Mouse (Mus musculus) lung, postnatal 10 days (tissue): ENCODE data around the gene Mtmr10.

Experiments
- DNase-seq: peaks from one replicate; pipeline ENCODE4 v3.0.0; 2021

Mtmr10 gene

DNA sequence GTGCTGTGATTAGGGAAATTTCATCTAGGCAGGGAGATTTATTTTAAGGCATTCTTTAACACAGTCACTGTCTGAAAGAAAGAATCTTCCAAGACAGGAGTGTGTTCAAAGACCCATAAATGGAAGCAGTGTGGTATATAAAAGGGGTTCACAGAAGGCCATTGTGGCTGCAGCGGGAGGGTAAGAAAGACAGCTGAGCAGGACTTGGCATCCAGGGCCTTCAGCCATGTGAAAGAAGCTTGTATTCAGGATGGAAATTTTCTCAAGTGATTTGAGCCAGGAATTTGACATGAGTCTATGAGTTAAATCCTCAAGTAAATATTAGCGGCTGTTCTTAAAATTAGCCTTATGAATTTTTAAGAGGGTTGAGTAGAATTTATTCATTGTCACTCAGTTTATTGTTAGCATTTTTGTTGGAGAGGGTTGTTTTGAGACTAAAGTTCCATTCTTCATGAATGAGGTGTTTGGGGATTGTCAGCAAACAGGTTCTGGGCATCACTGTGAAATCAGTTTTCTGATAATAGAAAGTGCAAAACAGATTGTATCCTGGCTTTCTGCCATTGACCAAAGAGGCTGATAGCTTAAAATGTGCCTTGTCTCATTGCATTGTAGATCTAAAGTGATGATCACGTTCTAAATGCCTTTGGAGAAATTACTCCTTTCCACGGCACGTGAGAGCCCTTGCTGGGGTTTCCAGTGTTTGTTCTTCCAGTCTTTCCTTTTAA lies 9.0 kb downstream of the Mtmr10 start:
- peak; percentile 50 for DNase-seq

DNA sequence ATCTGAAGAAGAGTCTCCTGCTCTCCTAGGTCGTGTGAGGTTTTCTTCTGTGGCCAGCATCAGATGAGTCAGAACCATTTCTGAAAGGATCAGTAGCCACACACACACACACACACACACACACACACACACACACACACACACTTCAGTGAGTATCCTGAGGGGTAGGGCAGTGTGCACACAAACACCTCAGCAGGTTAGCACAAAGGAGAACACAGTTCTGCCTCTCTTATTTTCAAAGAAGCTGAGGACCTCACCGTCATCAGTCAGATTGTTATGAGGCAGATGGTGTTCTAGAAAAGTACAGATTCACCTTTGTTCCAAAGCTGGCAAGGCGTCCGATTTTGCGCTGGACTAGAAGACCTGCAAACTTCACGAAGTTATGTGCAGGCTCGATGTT lies 22.8 kb downstream of the Mtmr10 start:
- no peak for DNase-seq

DNA sequence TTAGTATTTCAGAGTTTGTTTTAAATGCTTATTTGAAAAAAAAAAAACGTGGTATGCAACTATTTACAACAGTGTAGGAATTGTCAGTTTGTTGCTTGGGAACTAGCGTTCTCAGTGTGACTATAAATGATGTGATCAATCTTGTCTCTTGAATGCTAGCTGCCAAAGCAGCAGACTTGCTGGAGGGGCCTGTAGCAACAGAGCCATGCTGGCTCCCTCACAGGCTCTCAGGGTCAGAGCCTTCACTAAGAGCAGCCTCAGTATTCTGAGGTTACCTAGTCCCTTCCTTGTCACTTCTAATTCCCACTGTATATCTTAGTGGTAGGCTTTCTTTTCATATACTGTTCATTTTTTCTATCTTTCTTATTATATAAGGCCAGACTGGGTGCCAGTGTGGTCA lies 23.3 kb downstream of the Mtmr10 start:
- no peak for DNase-seq

DNA sequence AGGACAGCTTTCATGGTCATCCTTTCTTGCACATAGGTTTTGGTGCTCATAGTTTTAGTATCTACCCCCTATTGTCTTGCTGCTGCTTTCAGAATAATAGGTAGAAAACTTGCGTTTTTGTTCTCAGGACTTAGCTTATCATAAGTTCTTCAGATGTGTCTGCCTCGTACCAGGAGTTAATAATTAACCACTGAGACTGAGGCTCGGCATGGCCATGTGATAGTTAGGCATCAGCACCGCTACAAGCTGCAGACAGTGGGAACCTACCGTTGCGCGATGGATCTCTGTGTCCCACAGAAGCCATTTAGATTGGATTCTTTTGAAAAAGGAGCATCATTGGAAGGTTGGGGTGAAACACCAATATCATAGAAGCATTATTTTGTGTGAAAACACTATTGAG lies 25.4 kb downstream of the Mtmr10 start:
- DNase-seq: no peak

DNA sequence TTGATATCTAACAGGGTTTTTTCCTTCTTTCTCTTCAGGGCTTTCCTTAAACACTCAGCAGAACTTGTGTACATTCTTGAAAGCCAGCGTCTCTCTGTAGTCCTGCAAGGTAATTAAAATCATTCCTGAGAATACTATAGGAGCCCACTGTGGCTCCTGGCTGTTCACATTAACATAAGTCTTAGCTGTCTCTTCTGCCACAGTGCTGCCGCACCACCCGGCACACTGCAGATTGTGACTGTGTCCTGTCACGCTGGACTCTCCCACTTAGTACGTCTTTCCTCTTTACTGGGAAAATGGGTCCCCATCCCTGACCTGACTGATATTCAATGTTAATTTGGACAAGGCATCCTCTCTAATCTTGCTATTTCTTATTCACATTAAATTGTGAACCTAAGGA lies 33.7 kb downstream of the Mtmr10 start:
- DNase-seq: no peak

DNA sequence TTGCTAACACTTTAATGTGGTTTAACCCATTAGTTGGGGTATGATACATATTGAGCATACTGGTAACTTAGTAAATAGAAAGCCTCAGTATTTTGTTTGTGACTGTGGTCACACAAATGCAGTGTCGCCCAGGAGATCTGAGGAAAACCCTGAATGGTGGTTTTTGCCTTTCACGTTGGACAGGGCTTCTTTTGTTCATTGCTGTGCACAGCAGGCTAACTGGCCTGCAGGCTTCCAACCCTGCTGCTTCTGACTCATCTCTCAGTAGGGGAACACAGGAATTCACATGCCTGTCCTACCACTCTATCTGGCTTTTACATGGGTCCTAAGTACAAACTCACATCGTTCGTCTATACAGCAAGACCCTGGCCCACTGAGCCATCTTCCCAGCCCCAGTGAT lies 34.2 kb downstream of the Mtmr10 start:
- DNase-seq: no peak

DNA sequence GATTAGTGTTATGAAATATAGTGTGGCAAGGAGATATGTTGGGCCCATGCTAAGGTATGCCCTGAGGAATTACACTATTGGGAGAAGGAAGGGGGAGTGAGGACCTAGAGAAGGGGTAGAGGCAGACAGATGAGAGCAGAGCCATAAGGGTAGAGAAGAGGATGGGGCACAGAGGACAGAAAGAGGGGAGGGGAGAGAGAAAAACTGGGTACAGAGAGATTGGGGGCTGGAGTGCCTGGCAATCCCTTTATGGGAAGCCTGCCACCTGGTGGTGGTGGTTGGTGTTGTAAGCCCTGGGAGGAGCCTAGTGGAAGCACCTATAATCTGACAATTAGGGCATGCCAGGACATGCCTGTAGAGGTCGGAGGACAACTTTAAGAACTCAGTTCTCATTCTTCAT lies 39.4 kb downstream of the Mtmr10 start:
- peak; percentile 88 for DNase-seq

DNA sequence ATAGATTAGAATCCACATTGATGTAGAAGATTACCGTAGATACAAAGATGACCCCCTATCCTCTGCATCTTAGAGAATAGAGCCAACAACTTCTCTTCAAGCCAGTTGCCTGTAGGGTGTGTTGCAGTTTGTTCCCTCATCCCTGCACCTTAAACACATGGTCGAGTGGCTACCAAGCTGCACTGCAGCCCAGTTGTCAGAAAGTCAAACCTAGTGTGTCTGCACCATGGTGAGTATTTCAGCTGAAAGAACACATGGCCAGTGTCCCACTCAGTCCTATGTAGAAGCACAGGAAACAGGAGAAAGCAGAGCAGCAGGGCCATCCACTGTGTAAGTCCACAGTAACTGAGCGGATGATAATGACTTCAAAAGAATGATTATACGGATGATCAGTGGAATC lies 40.0 kb downstream of the Mtmr10 start:
- no peak for DNase-seq

DNA sequence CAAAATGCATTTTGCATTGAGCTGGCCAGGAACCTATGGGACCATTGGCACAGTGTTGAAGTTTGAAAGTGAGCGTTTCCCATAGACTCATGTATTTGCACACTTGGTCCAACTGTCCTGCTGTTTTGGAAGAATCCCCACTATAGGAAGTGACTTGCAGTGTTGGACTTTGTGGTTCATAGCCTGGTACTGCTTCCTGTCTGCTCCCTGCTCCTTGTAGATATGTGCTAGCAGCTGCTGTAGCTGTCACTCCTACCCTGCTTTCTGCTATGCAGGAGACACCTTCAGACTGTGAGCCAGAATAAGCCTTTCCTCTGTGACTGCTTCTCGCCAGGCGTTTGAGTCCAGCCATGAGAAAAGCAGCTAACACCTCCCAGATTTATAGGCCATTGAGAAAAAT lies 43.9 kb downstream of the Mtmr10 start:
- DNase-seq: no peak

DNA sequence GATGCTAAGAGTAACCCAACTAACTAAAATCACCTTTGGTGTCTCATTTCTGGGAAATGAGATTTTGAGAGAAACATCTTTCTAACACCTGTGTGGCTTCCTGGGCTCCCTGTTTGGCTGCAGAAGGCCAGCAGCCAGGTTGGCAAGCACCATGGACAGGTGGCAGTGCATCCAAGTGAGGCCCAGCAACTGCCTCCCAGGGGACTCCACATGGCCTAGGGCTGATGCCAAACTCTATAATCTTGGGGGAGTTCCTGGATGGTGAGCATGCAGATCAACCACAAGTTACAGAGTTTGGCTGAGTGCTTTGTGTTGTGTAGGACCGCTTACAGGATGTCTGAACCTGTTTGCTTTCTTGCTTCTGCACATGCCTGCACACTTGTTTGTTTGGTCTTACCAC lies 45.2 kb downstream of the Mtmr10 start:
- no peak for DNase-seq

DNA sequence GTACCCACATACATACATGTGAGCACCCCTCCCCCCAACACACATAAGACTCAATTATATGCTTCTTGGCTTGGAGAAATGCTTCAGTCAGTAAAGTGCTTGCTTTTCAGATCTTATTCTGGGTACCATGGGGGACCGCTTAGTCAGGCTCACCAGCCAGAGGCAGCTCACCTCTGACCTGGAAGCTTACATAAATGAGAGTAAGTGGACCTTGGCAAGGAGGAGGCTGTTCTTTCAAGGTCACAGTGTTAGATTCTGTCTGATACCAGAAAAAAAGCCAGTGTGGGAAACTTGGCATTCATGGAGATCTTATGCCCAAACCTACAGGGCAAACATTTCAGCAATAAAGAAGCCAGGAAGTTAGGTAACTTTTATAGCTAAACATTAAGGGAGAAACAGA lies 60.4 kb downstream of the Mtmr10 start:
- no peak for DNase-seq

DNA sequence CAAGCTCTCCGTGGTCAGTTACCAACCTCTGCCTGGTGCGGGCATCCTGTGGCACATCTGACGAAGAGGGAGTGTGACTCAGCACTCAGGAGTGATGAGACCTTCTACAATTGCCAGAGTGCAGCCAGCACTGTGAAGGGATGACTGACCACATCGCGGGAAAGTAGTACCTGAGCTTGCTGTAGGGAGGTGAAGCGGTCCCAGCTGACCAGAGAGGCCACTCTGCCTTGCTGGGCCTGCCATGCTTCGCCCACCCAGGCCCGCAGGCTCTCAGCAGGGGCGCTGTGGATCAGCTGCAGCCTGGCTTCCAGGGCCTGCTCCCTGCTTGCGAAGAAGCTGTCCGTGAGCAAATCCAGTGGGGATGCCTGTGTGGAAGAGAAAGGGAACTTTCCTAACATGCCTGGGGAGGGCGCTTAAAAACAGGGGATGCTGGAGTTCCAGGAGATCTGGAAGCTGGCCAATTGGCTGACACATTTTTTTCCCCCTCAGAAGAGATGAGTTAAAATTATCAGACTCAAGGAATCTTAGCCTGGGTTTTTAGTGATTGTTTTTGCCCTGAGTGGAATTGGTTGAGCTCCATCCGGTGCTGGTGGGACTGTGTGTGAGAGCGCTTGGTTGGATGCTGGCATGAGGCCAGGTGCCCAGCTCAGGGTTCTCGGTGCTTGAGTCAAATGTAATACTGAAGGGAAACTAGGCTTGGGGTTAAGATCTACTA lies 61.9 kb downstream of the Mtmr10 start:
- DNase-seq: no peak

DNA sequence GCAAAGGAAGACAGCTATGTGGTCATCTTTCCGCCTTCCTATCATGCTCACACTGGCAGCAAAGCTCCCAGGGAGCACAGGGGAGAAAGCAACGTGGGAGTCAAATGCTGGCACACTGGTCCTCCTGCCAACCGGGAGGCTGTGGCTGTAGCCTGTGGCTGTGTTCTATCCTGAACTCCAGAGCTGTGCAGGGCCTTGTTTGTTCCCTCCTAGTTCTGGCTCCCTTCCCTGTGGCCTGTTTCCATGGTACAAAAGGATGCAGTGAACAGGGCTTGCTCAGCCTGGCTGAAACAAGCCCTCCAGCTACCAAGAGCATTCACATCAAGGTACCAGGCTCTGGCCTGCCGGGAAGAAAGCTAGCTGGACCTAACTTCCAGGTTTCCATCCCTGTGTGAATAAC lies 63.6 kb downstream of the Mtmr10 start:
- DNase-seq: no peak

DNA sequence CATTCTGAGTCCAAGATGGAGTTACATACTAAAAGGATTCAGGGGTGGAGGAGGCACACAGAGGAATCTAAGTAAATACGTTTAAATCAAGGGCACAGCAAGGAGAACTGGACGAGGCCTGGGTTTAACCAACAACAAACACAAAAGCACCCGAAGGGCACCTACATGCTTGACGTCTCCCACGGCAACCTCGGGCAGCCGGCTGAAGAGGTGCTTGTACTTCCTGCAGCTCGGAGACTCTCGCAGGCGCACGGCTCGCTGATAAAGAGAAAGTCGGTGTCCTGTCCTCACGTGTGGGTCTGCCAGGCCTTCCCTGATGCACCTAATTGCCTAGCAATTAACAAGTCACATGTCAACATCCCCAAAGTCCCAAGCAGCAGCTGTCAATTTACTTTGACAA lies 66.8 kb downstream of the Mtmr10 start:
- DNase-seq: no peak

DNA sequence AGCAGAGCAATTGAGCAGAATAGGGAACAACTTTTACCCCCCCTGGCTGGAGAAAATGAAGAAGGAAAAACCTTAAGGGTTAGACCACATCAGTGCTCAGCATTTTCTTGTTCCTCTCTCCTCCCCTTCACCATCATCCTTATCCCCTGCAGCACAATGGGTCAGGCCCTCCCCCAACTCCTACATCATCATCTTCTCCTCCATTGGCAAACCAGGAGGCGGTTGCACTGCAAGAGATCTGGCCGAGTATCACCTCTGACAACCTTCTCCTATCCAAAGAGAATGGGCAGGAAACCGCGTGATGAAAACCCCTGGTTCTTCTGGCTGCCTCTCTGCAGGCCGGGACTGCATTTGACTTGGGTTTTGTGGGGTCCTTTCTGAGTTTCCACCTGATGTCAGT lies 69.2 kb downstream of the Mtmr10 start:
- no peak for DNase-seq

DNA sequence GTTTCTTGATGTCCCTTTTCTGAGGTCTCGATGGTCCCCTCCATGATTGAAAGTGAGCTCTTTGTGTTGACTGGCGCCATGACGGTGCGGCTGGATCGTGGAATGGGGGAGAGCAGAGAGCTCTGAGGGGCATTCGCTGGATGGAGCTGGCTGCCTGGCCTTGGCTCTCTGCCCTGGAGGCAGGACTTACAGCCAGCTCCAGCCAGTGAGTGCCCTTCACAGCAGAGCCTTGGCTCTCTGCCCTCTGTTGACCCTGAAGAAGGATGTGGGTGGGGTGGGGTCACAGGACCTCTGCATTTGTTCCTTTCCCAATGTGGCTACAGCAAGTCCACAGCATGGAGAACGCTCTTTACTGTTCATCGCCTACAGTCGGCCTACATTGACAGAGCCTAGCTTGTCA lies 70.0 kb downstream of the Mtmr10 start:
- peak; percentile 86 for DNase-seq

DNA sequence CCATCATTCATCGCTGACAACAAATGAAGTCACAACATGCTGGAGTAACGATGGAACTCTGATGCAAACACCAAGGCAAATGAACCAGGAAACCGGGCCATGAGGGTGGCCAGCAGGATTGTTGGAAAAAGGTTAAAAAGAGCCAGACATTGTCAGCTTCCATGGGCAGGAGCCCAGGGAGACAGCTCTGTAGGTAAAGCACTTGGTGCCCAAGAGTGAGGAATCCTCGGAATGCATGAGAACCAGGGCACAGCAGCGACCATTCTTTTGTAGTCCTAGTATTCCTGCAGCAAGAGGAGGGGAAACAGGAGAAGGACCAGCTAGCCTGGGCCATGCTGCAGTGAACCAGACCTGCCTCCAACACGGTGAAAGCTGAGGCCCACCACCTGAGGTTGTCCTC lies 71.2 kb downstream of the Mtmr10 start:
- DNase-seq: no peak

DNA sequence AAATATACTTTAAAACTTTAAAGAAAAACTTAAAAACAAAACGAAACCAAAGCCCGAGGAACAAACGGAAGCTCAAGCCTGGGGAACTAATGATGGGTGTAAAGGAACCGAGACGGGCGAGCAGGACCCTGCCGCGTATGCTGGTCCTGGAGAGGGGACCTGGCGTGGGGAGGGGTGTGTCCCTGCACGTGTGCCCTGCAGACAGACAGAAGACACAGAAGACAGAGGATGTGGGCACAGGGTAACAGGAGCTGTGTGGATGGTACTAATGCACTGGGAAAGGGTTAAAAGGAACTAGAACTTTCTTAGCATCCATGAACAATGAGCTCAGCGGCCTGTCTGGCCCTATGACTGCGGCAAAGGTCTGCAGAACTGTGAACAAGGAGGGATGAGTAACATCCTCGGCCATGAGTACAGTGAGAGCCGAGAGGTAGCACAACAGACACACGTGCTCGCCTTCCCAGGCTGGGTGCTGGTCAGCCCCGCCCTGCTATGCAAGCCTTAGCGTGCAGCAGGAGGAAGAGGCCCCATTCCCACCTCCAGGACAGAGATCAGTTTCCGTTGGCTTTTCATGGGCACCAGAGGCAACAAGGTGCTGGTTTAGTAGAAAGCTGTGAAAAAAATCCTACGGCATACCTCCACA lies 72.6 kb downstream of the Mtmr10 start:
- no peak for DNase-seq

DNA sequence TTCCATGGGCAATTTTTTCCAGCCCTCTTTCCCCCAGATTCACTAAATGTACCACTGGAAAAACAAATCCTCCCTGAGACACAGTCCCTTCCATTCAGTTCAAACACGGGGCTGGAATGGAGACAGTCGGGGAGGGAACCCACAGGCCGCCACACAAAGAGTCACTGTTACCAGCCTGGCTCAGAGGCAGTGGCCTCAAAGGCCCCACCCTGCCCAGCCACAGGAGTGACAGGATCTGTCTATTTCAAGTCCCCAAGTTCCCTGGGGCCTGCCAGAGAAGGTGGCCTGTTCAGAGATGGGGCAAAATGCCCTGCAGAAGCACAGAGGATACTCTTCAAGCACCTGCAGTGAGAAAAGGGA lies 73.1 kb downstream of the Mtmr10 start:
- no peak for DNase-seq

DNA sequence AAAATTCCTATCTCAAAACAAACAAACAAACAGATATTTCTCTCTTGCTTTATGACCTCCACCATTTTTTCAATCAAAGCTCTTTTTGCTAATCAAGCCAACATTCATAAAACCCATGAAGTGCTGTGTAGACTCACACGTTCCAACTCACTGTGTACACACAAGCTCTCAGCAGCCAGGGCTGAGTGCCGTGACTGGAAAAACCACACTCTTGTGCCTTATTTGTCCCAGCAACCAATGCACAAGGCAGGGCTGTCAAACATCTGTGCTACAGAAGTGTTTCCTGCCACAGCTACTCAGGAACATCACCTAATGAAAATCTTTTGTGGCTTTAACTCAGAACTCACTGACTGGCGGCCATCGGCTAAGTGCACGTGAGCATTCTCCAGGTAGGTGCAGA lies 78.4 kb downstream of the Mtmr10 start:
- DNase-seq: no peak

DNA sequence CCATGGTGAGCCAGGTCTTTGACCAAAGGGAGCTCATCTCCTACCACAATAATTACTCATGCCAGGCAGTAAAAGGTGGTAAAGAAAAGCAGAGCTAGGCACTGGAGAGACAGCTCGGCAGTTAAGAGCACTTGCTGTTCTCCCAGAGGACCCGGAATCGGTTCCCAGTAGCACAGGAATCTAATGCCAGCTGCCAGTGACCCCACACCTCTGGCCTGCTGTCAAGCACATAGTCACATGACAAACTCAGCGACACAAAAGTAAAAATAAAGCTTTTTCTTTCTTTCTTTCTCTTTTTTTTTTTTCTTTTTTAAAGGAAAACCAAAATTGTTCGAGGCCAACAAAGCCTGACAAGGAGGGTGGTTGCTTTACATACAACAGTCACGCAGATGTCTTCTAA lies 82.4 kb downstream of the Mtmr10 start:
- DNase-seq: no peak

DNA sequence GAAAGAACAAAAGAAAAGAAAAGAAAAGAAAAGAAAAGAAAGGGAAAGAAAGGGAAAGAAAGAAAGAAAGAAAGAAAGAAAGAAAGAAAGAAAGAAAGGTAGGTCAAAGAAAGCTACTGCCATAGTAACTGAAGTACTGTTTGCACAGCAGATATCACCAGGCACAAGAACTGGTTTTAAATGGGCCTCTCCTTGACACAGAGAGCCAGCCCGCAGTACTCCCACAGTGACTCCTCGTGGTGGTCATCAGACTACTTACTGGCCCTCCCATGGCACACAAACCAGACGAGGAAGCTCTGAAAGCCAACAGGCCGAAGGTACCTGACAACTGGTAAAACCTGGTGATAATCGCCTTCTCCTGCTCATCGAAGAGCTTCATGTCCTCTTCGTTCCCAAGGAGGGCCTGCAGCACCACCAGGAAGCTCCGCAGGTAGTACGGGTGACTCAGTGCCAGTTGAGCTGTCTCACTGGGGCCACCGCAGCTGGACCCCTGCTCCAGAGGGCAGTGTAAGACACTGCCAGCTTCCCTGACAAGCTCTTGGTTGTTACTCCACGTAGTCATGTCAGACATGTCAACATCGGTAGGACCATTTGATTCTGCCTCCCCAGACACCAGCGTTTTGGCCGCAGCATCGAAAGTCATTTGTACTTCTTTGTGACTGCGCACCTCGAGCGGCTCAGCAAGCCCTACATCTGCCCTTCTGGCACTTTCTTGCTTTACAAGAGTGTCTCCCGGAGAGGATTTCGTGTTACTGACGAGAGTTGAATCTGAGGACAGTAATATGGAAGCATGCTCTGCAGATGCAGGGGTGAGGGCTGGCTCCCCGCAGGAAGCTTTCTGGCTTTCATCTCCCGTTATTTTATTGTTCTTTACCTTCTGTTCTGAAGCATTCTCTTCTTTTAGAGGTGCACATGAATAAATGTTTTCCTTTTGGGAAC lies 84.8 kb downstream of the Mtmr10 start:
- no peak for DNase-seq

DNA sequence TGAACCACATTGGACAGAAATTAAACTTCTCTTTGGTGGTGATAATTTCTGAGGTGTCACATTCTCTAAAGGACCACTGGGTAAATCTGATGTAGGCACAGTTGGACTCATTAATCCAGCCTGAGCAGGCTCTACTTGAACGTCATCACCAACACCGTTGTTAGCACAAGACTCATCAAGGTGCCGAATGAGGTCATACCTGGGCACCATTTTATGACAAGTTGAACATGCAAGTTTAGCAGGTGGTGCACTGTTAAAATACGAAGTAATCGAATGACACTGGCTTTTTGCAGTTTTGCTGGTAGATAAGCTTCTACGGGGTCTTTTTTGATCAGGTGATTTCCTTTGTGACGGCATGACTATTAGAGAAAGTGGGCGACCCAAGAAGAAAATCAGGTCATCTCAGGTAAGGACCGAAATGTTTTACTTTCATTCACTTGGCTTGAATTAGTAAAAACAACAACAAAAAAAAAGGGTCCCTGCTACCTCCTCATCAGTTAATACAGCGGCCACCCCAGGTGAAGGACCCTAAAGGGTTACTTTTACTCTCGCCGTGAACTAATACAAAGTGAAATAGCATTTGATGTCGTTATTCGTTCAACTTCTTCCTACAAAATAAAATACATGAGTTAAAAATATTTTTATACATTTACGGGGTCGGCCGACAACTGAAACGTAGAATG lies 85.8 kb downstream of the Mtmr10 start:
- DNase-seq: no peak
